Mouse (Mus musculus) heart, embryonic 14.5 days (tissue): ENCODE results near the gene Nkpd1. TPM values are rescaled to one million over a fixed set of nuclear protein-coding genes. Genes with fewer than 3 reads are reported as not detected.

ENCODE experiments used
- ATAC-seq: fragments of 200-750 bp; cut with Nextera tagmentation; 2 replicates; pipeline ENCODE4 v1.8.0; 2017; ENCODE audit warnings: low read depth, moderate TSS enrichment; ENCODE audit not compliant: insufficient number of reproducible peaks, insufficient read depth, low FRiP score
- H3K27ac ChIP-seq, 2 experiments: fragments of 200-500 bp in 1 of 2; fragments of 300-500 bp in 1 of 2; sonication (generic) in 1 of 2; replicated peaks in 1 of 2; 2 replicates each; pipeline ENCODE4 v1.5.1; 2012 to 2014; ENCODE audit warnings: low read depth in 2 of 2, low read length in 2 of 2, control low read depth in 1 of 2, mild to moderate bottlenecking in 1 of 2, mixed read lengths in 1 of 2; ENCODE audit not compliant: control insufficient read depth in 1 of 2, insufficient read depth in 1 of 2
- H3K27me3 ChIP-seq: fragments of 300-500 bp; sonication (generic); 2 replicates; pipeline ENCODE4 v1.6.1; 2014; ENCODE audit warnings: mild to moderate bottlenecking, low read length, control low read depth; ENCODE audit not compliant: control insufficient read depth, insufficient read depth
- H3K36me3 ChIP-seq: fragments of 300-500 bp; sonication (generic); 2 replicates; pipeline ENCODE4 v1.6.1; 2014; ENCODE audit warnings: mild to moderate bottlenecking, control low read depth, low read length, mixed read lengths; ENCODE audit not compliant: control insufficient read depth, insufficient read depth
- H3K4me1 ChIP-seq, 2 experiments: fragments of 200-500 bp in 1 of 2; fragments of 300-500 bp in 1 of 2; sonication (generic) in 1 of 2; 2 replicates each; pipeline ENCODE4 v1.6.1; 2012 to 2014; ENCODE audit warnings: low read length in 2 of 2, control low read depth in 1 of 2, mixed read lengths in 1 of 2; ENCODE audit not compliant: control insufficient read depth in 2 of 2, insufficient read depth in 2 of 2
- H3K4me2 ChIP-seq: fragments of 300-500 bp; sonication (generic); 2 replicates; pipeline ENCODE4 v1.6.1; 2014; ENCODE audit warnings: mild to moderate bottlenecking, low read length
- H3K4me3 ChIP-seq, 2 experiments: fragments of 200-500 bp in 1 of 2; fragments of 300-500 bp in 1 of 2; sonication (generic) in 1 of 2; 2 replicates each; pipeline ENCODE4 v1.5.1; 2012 to 2014; ENCODE audit warnings: low read length in 2 of 2, mild to moderate bottlenecking in 2 of 2, control low read depth in 1 of 2, low read depth in 1 of 2, moderate library complexity in 1 of 2; ENCODE audit not compliant: control insufficient read depth in 1 of 2, insufficient read depth in 1 of 2
- H3K9ac ChIP-seq: fragments of 300-500 bp; sonication (generic); 2 replicates; pipeline ENCODE4 v1.6.1; 2014; ENCODE audit warnings: mild to moderate bottlenecking, low read length
- H3K9me3 ChIP-seq: fragments of 300-500 bp; sonication (generic); 2 replicates; pipeline ENCODE4 v1.6.1; 2016; ENCODE audit warnings: low read length, control low read depth; ENCODE audit not compliant: control insufficient read depth
- WGBS: fragments of 180-500 bp; shearing (Covaris S2); extraction: QIAGEN DNeasy Blood & Tissue Kit; methylation state at CpG from one replicate; pipeline ENCODE4 v1.1.7; 2014; 5-methylcytosine and 5-hydroxymethylcytosine counted together
- polyA plus RNA-seq: library from polyadenylated mRNA; unstranded; fragments of >200 nt; fragmentation: Nextera tagmentation; extraction: Ambion mirVana; gene quantifications from 2 replicates; pipeline ENCODE4 v1.2.1, GENCODE M21; 2014

Nkpd1 gene
- polyA plus RNA-seq, 1 experiment from 2014 or later, result not detected

GRCm38 (mm10) chr7:19520032-19520431 is 2.4 kb downstream of the Nkpd1 start:
- ATAC-seq, result no peak; the same call in 1 of the 2 replicates
- Histone ChIP-seq H3K27me3 (peaks cover 79% of the 10 kb centered on the region), H3K36me3 (no peaks in the 10 kb centered on the region), H3K4me3 (peak overlapping the region; percentile 24 to 37), H3K4me2 (peak overlapping the region; percentile 72), H3K4me1 (peaks cover 15 to 29% of the 10 kb centered on the region in 2 experiments; a peak in 3 of 4 replicates), H3K9me3 (no peaks in the 10 kb centered on the region), H3K9ac (peak overlapping the region; percentile 68), H3K27ac (no peak overlapping the region)
- WGBS, result 2% methylated on average over 23 of the region's 23 CpGs

- Histone ChIP-seq H3K9ac (peak overlapping the region; percentile 54), H3K4me2 (peak overlapping the region; percentile 82), H3K27ac (no peak overlapping the region), H3K9me3 (no peaks in the 10 kb centered on the region), H3K4me1 (peaks cover 15 to 25% of the 10 kb centered on the region in 2 experiments; a peak in 3 of 4 replicates), H3K36me3 (peaks cover 1% of the 10 kb centered on the region; the same call in 1 of the 2 replicates), H3K27me3 (peaks cover 71% of the 10 kb centered on the region), H3K4me3 (peak overlapping the region; percentile 43 to 44; a peak in 3 of 4 replicates)
- no peak for ATAC-seq
- 13% methylated on average over 72 of the region's 72 CpGs for WGBS
Measured at GRCm38 (mm10) chr7:19523017-19523756, 5.5 kb downstream of the Nkpd1 start.

- WGBS, result 1% methylated on average over 64 of the region's 64 CpGs
- no peak for ATAC-seq
- Histone ChIP-seq H3K9ac (peak overlapping the region; percentile 54), H3K36me3 (peaks cover 8% of the 10 kb centered on the region), H3K27ac (no peak overlapping the region), H3K4me2 (peak overlapping the region; percentile 82), H3K27me3 (peaks cover 64% of the 10 kb centered on the region), H3K4me1 (peaks cover 15 to 25% of the 10 kb centered on the region in 2 experiments; a peak in 3 of 4 replicates), H3K9me3 (no peaks in the 10 kb centered on the region), H3K4me3 (peak overlapping the region; percentile 43 to 44)
Measured at GRCm38 (mm10) chr7:19523757-19524419, 6.2 kb downstream of the Nkpd1 start.

GRCm38 (mm10) chr7:19524420-19525104 is 6.9 kb downstream of the Nkpd1 start:
- Histone ChIP-seq H3K4me1 (peaks cover 15 to 24% of the 10 kb centered on the region in 2 experiments; a peak in 3 of 4 replicates), H3K36me3 (peaks cover 14% of the 10 kb centered on the region), H3K9me3 (no peaks in the 10 kb centered on the region), H3K27me3 (peaks cover 57% of the 10 kb centered on the region), H3K27ac (no peak overlapping the region), H3K4me3 (peak overlapping the region; percentile 43 to 44), H3K4me2 (peak overlapping the region; percentile 82), H3K9ac (peak overlapping the region; percentile 54)
- no peak for ATAC-seq
- 17% methylated on average over 24 of the region's 24 CpGs for WGBS

- Histone ChIP-seq H3K4me1 (peaks cover 11 to 19% of the 10 kb centered on the region in 2 experiments; a peak in 3 of 4 replicates), H3K36me3 (peaks cover 19% of the 10 kb centered on the region), H3K27ac (no peak overlapping the region), H3K9me3 (no peaks in the 10 kb centered on the region), H3K27me3 (peaks cover 54% of the 10 kb centered on the region), H3K4me3 (no peak overlapping the region), H3K9ac (no peak overlapping the region), H3K4me2 (no peak overlapping the region)
- ATAC-seq, result no peak
- WGBS, result 82% methylated on average over 2 of the region's 2 CpGs
Measured at GRCm38 (mm10) chr7:19525105-19525481, 7.5 kb downstream of the Nkpd1 start.

GRCm38 (mm10) chr7:19531077-19531476 is 13.4 kb downstream of the Nkpd1 start:
- Histone ChIP-seq H3K36me3 (peaks cover 76% of the 10 kb centered on the region), H3K9ac (no peak overlapping the region), H3K27me3 (no peaks in the 10 kb centered on the region), H3K4me3 (no peak overlapping the region), H3K27ac (no peak overlapping the region), H3K4me2 (no peak overlapping the region), H3K9me3 (no peaks in the 10 kb centered on the region), H3K4me1 (0 out of 4 replicates have a peak, but pooled peaks cover 0 to under 1% of the 10 kb centered on the region in 2 experiments)
- ATAC-seq, result no peak
- WGBS, result 74% methylated on average over 10 of the region's 10 CpGs

- Histone ChIP-seq H3K27me3 (no peaks in the 10 kb centered on the region), H3K36me3 (peaks cover 76% of the 10 kb centered on the region), H3K4me3 (no peak overlapping the region), H3K4me1 (peaks cover 2 to 12% of the 10 kb centered on the region in 2 experiments; a peak in 2 of 4 replicates), H3K27ac (no peak overlapping the region), H3K9ac (no peak overlapping the region), H3K9me3 (no peaks in the 10 kb centered on the region), H3K4me2 (no peak overlapping the region)
- WGBS, result 92% methylated on average over 14 of the region's 14 CpGs
- no peak for ATAC-seq
Measured at GRCm38 (mm10) chr7:19532240-19532639, 14.6 kb downstream of the Nkpd1 start.
